Mouse (Mus musculus): ENCODE data around the gene Gm4340. TPM values are rescaled to one million over a fixed set of nuclear protein-coding genes. Genes with fewer than 3 reads are reported as not detected.

Gene Gm4340
- polyA plus RNA-seq, 1 experiment, result not detected

DNA sequence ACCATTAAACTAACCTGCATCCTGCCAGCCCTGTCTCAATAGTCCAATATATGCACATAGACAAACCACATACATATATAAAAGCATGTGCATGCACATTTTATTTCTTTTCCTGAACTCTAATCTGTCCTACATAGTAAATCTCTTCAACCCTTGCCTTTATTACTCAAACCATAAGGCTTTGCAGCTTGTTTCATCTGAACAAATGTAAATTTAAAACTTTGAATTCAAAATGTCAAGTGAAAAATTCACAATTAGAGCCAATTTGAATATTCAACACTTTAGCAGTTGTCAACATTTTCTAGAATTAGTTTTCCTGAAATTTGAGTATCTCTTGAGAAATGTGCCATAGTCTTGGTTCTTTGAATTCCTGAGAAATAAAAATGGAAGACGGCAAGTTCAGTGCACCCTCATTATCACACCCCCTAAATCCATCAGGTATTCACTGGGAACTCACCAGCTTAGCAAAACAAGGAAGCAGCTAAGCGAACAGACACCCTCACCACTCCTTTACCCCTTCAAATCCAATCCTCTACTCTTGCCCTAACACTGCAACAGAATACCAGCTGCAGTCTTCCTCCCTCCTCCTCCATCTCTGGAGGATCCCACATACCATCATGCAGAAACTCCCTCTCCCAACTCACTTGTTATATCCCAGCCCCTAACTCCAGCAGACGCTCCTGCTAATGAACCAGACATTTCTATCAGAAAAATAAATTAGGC, 16.6 kb downstream of the Gm4340 start:
- no peak for DNase-seq
- TF ChIP-seq POLR2A (IDR thresholded peaks at IDR 0.05; ENCODE audit: control insufficient read depth, extremely low read depth, insufficient read depth, low read length, poor library complexity), result no peak
- no peak for TF ChIP-seq CTCF (IDR thresholded peaks at IDR 0.05; ENCODE audit: borderline replicate concordance, control insufficient read depth, extremely low read depth, insufficient read depth, low read length, poor library complexity)
- no peak overlapping the region for H3K27ac ChIP-seq (ENCODE audit: control insufficient read depth, insufficient read depth, low read length)
- WGBS, result 89% methylated on average over 3 of the region's 3 CpGs
- H3K4me3 ChIP-seq (ENCODE audit: control insufficient read depth, insufficient read depth, low read length), result no peak overlapping the region
- no peaks in the 10 kb centered on the region for H3K27me3 ChIP-seq (ENCODE audit: control insufficient read depth, insufficient read depth, low read length)
- no peaks in the 10 kb centered on the region for H3K4me1 ChIP-seq (replicated peaks; ENCODE audit: control insufficient read depth, insufficient read depth, low read length)
- H3K36me3 ChIP-seq (ENCODE audit: control insufficient read depth, insufficient read depth, low read length), result no peaks in the 10 kb centered on the region

DNA sequence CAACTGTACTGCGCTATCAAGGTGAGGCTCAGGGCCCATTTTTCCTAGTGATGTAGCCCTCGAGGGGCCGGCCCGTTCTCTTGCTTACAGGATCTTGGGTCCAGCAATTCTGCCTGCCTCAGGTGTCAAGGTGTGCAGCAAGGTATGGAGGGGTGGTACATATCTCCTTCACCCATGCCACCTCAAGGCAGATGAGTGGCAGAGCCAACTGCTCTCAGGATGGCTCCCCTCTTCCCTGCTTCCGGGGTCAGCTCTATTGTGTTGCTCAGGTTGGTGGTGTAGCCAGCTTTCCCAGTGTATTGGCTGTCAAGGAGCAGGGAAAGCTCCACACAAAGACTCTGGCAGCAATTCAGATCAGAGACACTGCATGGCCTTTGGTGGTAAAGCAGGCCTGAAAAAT, 20.7 kb downstream of the Gm4340 start:
- Histone ChIP-seq H3K4me3 (ENCODE audit: control insufficient read depth, insufficient read depth, low read length) (no peak overlapping the region), H3K27ac (ENCODE audit: control insufficient read depth, insufficient read depth, low read length) (no peak overlapping the region), H3K27me3 (ENCODE audit: control insufficient read depth, insufficient read depth, low read length) (no peaks in the 10 kb centered on the region), H3K36me3 (ENCODE audit: control insufficient read depth, insufficient read depth, low read length) (no peaks in the 10 kb centered on the region), H3K4me1 (replicated peaks; ENCODE audit: control insufficient read depth, insufficient read depth, low read length) (no peaks in the 10 kb centered on the region)
- DNase-seq, result no peak
- no peak for TF ChIP-seq CTCF (IDR thresholded peaks at IDR 0.05; ENCODE audit: borderline replicate concordance, control insufficient read depth, extremely low read depth, insufficient read depth, low read length, poor library complexity)
- no peak for TF ChIP-seq POLR2A (IDR thresholded peaks at IDR 0.05; ENCODE audit: control insufficient read depth, extremely low read depth, insufficient read depth, low read length, poor library complexity)
- WGBS, result 94% methylated on average over 5 of the region's 5 CpGs

DNA sequence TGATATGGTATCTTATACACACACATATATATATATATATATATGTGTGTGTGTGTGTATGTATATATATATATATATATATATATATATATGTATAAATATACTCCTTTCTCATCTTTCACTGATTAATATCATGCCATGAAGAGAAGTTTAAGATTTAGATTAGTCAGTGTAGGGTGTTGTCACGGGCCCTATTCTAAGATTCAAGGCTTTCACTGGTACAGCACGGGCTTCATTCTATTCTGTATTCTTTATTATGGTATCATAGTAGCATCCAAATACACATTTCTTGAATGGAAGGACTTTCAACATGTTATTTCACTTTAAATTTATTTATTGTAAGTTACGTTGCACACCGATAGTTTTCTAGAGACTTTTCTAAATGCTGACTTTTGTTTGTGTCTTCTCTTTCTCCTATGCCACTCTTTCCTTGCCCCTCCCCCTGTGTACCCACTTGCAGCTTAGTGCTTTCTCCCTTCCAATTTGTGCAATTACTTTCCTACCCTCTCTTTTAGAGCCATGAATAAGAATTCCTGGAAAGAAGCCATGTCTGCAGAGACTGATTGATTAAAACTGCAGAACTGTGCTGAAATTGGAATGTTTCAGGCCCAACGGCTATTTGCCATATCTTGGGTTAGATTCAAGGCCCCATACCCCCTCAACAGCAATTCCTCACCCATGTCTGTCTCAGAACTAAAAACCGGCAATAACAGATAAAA, 26.6 kb downstream of the Gm4340 start:
- Histone ChIP-seq H3K27ac (ENCODE audit: control insufficient read depth, insufficient read depth, low read length) (no peak overlapping the region), H3K4me3 (ENCODE audit: control insufficient read depth, insufficient read depth, low read length) (no peak overlapping the region), H3K27me3 (ENCODE audit: control insufficient read depth, insufficient read depth, low read length) (no peaks in the 10 kb centered on the region), H3K4me1 (replicated peaks; ENCODE audit: control insufficient read depth, insufficient read depth, low read length) (no peaks in the 10 kb centered on the region), H3K36me3 (ENCODE audit: control insufficient read depth, insufficient read depth, low read length) (no peaks in the 10 kb centered on the region)
- no peak for TF ChIP-seq POLR2A (IDR thresholded peaks at IDR 0.05; ENCODE audit: control insufficient read depth, extremely low read depth, insufficient read depth, low read length, poor library complexity)
- TF ChIP-seq CTCF (IDR thresholded peaks at IDR 0.05; ENCODE audit: borderline replicate concordance, control insufficient read depth, extremely low read depth, insufficient read depth, low read length, poor library complexity), result no peak
- no peak for DNase-seq
- WGBS, result 91% methylated on average over 6 of the region's 6 CpGs

Other genes starting within 250 kb of the Gm4340 start
- gene Gm21293, start 51.1 kb upstream of the Gm4340 start, polyA plus RNA-seq (2012; rRNA removed), result not detected in 2 replicates
- gene Gm6763, start 42.5 kb upstream of the Gm4340 start, polyA plus RNA-seq (2012; rRNA removed), result not detected in 2 replicates
- gene Gm8764, start 34.0 kb upstream of the Gm4340 start, polyA plus RNA-seq (2012; rRNA removed), result not detected in 2 replicates
- gene Gm21304, start 25.5 kb upstream of the Gm4340 start, polyA plus RNA-seq (2012; rRNA removed), result not detected in 2 replicates
- not detected in 2 replicates for gene Gm21312, start 17.0 kb upstream of the Gm4340 start, polyA plus RNA-seq (2012; rRNA removed)
- gene Gm20765, start 8.5 kb upstream of the Gm4340 start, polyA plus RNA-seq (2012; rRNA removed), result not detected in 2 replicates